Mouse (Mus musculus): ENCODE measurements around the gene Krt90.
A peak's percentile ranks its signal among the peaks of the same experiment; 100 is the strongest.

Gene Krt90

GRCm38 (mm10) chr15:101562850-101563249 lies at the start of gene Krt90:
Gene Krt90, minus strand, starts transcription at chr15:101562950.
- no peak for DNase-seq (ENCODE audit: low spot score in 2 of 2)

- no peak for DNase-seq (ENCODE audit: low spot score in 2 of 2)
Observed at GRCm38 (mm10) chr15:101599123-101599522, 36.4 kb upstream of the Krt90 start.

DNA sequence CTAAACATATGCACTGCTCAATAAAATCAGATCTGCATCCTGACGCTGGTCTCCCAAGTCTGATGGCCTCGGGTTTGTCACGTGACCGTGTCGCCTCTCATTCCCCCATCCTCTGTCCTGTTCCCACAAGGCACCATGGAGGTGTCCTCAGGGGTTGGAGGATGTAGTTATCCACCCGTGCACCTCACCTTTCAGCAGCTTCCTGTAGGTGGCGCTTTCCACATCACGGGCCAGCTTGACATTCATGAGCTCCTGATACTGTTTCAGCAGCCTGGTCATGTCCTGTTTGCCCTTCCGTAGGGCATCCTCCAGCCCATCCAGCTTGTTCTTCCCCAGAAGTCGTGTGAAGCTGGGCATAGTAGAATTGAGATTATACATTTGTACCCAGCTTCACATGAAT lies 25.5 kb upstream of the Krt90 start:
- no peak for DNase-seq (ENCODE audit: low spot score in 2 of 2)

GRCm38 (mm10) chr15:101584456-101584855 lies 21.7 kb upstream of the Krt90 start:
- DNase-seq (ENCODE audit: low spot score in 2 of 2): no peak

- no peak for DNase-seq (ENCODE audit: low spot score in 2 of 2)
Observed at GRCm38 (mm10) chr15:101583211-101583965, 20.6 kb upstream of the Krt90 start.

DNA sequence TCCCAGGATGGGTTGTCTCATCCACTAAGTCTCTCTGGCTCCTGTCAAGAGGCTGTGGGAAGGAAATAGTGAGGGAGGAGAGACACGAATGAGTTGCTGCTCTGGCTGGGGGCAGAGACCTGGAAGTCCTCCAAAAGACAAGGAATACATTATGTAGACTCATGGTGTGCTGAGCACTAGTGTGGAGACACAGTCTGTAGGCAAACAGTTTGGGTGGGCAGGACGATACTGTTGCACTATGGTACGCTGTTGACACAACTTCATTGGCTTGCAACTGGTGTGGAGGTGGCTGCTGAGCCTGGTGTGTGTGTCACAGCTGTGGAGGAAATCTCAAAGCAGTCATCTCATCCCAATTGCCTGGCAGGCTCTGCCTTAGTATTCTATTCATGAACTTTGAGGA lies 19.0 kb upstream of the Krt90 start:
- DNase-seq (ENCODE audit: low spot score in 2 of 2): no peak

DNA sequence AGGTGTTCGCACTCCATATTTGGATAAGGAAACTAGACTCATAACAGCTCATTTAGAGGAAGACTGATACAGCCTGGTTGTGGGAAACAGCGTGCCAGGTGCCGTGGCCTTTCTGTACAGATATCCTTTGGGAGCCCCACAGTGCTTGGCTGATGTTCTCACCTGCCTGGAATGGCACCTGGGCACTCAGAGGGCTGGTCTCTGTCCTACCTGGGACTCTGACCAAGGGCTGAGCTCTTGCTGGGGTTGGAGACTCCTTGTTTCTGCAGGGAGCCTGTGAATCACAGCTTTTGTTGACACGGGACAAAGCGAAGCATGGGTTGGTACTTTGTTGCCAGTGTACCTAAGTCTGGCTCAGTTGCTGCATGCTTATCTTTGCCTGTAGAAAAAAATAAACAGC lies 12.8 kb upstream of the Krt90 start:
- no peak for DNase-seq (ENCODE audit: low spot score in 2 of 2)

GRCm38 (mm10) chr15:101573796-101574345 lies 11.1 kb upstream of the Krt90 start, which contains the start of gene Krt75:
Gene Krt75, minus strand, starts transcription at chr15:101573904.
- DNase-seq (ENCODE audit: low spot score in 2 of 2): no peak

DNA sequence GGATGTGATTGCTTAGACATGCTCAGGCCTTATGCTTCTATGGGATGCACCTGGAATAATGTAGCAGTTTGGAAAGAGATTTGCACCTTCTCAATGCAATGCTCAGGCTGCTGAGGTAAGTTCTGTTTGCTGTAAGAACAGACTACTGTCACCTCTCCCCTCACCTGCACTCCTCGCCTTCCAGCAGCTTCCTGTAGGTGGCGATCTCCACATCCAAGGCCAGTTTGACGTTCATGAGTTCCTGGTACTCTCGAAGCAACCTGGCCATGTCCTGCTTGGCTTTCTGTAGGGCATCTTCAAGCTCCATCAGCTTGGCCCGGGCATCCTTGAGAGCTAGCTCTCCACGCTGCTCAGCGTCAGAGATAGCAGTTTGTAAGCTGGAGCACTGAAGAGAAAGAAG lies 5.0 kb upstream of the Krt90 start:
- no peak for DNase-seq (ENCODE audit: low spot score in 2 of 2)

- no peak for DNase-seq (ENCODE audit: low spot score in 2 of 2)
Observed at GRCm38 (mm10) chr15:101558034-101558646, 4.6 kb downstream of the Krt90 start.

GRCm38 (mm10) chr15:101553169-101553568 lies 9.6 kb downstream of the Krt90 start:
- DNase-seq (ENCODE audit: low spot score in 2 of 2): no peak

DNA sequence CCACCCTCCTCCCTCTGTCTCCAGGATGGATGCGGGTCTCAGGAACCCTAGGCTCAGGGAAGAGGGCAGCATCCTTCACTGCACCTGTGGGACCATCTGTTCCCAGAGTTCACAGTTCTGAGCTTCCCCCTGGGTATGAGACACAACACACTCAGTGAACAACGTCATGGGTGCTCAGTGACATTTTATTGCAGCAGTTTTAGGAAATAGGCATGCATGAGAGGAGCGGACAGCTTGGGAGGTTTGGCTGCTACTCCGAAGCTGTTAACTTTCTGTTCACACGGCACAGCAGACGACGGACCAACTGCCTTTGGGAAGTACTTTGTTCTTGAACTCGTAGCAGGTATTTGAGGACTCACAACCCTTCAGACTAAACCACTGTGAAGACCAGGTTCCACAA lies 10.6 kb downstream of the Krt90 start:
- DNase-seq (ENCODE audit: low spot score in 2 of 2): no peak

GRCm38 (mm10) chr15:101550567-101550966 lies 12.2 kb downstream of the Krt90 start, which contains the start of gene Krt82:
Gene Krt82, minus strand, starts transcription at chr15:101550667.
- DNase-seq (ENCODE audit: low spot score in 2 of 2): no peak

- DNase-seq (ENCODE audit: low spot score in 2 of 2): no peak
Observed at GRCm38 (mm10) chr15:101544478-101544877, 18.3 kb downstream of the Krt90 start.

DNA sequence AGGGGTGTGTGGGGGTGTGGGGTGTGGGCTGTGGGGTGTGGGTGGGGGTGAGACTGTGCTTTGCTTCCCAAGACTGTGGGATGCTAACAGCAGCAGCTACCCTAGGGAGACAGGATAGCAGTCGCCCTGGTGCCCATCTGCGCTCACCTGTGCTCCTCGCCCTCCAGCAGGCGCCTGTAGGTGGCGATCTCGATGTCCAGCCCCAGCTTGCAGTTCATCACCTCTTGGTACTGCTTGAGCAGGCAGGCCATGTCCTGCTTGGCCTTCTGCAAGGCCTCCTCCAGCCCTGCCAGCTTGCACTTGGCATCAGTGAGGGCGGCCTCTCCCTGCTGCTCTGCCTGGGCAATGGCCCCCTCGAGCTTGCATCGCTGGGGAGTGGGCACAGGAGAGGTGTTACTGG lies 20.2 kb downstream of the Krt90 start:
- DNase-seq (ENCODE audit: low spot score in 2 of 2): no peak

- no peak for DNase-seq (ENCODE audit: low spot score in 2 of 2)
Observed at GRCm38 (mm10) chr15:101538580-101538900, 24.2 kb downstream of the Krt90 start.

DNA sequence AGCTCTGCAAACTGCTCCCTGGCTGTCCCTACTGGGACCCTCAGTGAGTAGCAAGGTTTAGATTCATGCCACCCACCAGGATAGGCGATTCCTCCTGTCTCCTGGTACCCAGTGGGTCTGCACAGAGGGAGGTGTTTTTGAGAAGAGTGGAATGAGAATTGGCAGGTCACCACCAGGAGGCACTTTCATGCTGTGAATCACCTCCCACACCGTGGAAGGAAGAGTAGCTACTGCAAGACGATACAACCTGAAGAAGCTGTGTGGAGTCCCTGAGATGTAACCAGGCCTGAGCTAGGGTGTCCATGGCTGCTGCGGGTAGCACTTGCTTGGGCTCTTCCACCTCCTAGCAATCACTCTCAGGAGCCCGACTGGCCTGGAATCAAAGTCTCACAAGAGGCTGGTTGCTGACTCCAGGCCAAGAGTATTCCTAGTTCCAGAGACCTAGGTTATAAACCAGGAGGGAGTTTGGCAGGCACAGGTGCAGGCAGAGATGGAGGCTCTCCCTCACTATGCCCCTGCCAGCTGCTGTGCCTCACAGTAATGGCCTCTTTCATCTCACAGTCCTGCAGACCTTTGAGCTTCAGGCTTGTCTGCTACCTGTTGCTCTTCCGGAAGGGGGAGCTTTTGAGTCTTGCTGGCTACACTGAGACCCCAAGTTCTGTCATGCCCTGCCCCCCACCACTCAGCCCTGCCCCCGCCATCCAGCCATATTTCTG lies 24.7 kb downstream of the Krt90 start:
- peak in 1 of 2 experiments; percentile 18 for DNase-seq (ENCODE audit: low spot score in 2 of 2)

- DNase-seq (ENCODE audit: low spot score in 2 of 2): peak; percentile 58 to 63
Observed at GRCm38 (mm10) chr15:101536054-101536850, 26.5 kb downstream of the Krt90 start.

- no peak for DNase-seq (ENCODE audit: low spot score in 2 of 2)
Observed at GRCm38 (mm10) chr15:101532720-101533119, 30.0 kb downstream of the Krt90 start, which contains the start of gene Krt84. Gene Krt84, minus strand, starts transcription at chr15:101532820.

DNA sequence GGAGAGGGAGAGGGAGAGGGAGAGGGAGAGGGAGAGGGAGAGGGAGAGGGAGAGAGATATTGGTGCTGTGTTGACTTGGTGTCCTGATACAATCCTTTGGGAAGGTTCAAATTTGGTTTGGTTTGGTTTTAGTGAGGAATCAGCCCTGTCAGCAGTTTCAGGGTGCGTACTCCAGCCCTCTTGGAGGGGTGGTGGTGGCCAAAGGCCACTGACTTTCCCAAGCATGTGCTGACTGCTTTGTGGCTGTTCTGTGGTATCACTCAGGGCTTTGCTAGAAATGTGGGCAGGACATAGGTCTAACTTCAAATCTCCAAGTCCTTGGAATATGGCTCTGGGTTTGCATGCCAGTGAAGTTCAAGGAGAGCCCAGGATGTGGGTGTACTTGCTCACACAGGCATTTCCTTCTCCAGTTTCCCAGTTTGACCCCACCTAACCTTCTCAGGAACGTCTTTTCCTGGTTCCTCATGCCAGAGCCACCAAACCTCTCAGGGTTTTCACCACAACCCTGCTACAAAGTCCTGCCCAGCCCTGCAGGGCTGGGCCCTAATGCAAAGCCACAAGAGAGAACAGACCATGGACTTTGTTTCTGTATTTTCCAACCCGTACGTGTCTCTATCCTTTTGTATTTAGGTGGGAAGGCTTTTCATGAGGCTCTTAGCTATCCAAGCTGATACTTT lies 40.1 kb downstream of the Krt90 start:
- no peak for DNase-seq (ENCODE audit: low spot score in 2 of 2)

DNA sequence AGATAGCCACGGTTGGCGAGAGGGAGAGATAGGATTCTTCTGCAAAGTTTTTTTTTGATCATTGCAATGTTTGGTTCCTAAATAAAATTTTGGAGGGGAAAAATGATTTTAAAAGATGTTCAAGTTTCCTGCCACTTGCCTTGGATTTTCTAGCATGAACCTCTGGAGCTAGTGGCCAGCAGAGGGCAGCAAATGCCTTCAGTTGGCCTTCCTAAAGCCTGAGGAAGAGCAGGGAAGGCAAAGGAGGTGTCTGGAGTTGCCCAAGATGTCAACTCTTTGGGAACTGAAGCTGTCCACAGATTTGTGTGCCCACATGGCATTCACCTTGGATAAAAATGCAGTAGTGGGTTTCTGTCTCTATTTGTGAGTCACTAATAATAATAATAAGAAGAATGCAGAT lies 43.0 kb downstream of the Krt90 start:
- DNase-seq (ENCODE audit: low spot score in 2 of 2): peak; percentile 45 to 62
